Mouse (Mus musculus) thymus, adult 2 months (tissue): ENCODE results near the gene Serpinb12. TPM values are rescaled to one million over a fixed set of nuclear protein-coding genes. Genes with fewer than 3 reads are reported as not detected.

Experiments
- DNase-seq: peaks from one replicate; pipeline ENCODE4 v3.0.0; 2021
- H3K27ac ChIP-seq: fragments of 200-500 bp; 2 replicates; pipeline ENCODE4 v1.5.1; 2012; ENCODE audit warnings: low read length, control low read depth; ENCODE audit not compliant: control insufficient read depth, insufficient read depth
- H3K27me3 ChIP-seq: fragments of 200-500 bp; 2 replicates; pipeline ENCODE4 v1.6.1; 2012; ENCODE audit warnings: mild to moderate bottlenecking, low read length, moderate library complexity, mixed read lengths; ENCODE audit not compliant: control insufficient read depth, insufficient read depth
- H3K36me3 ChIP-seq: fragments of 200-500 bp; 2 replicates; pipeline ENCODE4 v1.6.1; 2012; ENCODE audit warnings: mild to moderate bottlenecking, low read length, moderate library complexity; ENCODE audit not compliant: control insufficient read depth, insufficient read depth
- H3K4me1 ChIP-seq: fragments of 200-500 bp; replicated peaks from 2 replicates; pipeline ENCODE4 v1.6.1; 2012; ENCODE audit warnings: low read length; ENCODE audit not compliant: control insufficient read depth, insufficient read depth
- H3K4me3 ChIP-seq: fragments of 200-500 bp; 2 replicates; pipeline ENCODE4 v1.5.1; 2012; ENCODE audit warnings: mild to moderate bottlenecking, low read length, control low read depth, moderate library complexity; ENCODE audit not compliant: control insufficient read depth, insufficient read depth
- CTCF ChIP-seq: fragments of 200-500 bp; IDR thresholded peaks from 2 replicates; pipeline ENCODE4 v1.5.1; 2012; ENCODE audit warnings: mild to moderate bottlenecking, control low read depth, low read length, moderate library complexity, borderline replicate concordance; ENCODE audit not compliant: control insufficient read depth, poor library complexity, insufficient read depth; ENCODE audit errors: extremely low read depth
- POLR2A ChIP-seq: fragments of 200-500 bp; IDR thresholded peaks from 2 replicates; pipeline ENCODE4 v1.6.1; 2012; ENCODE audit warnings: mild to moderate bottlenecking, low read length, control low read depth, moderate library complexity; ENCODE audit not compliant: control insufficient read depth, poor library complexity, insufficient read depth; ENCODE audit errors: extremely low read depth
- WGBS: fragments of 180-500 bp; shearing (Covaris S2); methylation state at CpG from one replicate; pipeline ENCODE4 v1.1.7; 2018; 5-methylcytosine and 5-hydroxymethylcytosine counted together
- polyA plus RNA-seq: library from polyadenylated mRNA; depleted of rRNA; stranded (reverse); fragments of >200 nt; gene quantifications from 2 replicates; pipeline ENCODE4 v1.2.3, GENCODE M21; 2012; rRNA removed

Serpinb12 gene
- polyA plus RNA-seq, 1 experiment = 0.92 TPM

GRCm38 (mm10) chr1:106961023-106961422 is 26.8 kb downstream of the Serpinb12 start:
- Histone ChIP-seq H3K4me1 (no peaks in the 10 kb centered on the region), H3K27me3 (no peaks in the 10 kb centered on the region), H3K27ac (no peak overlapping the region), H3K4me3 (no peak overlapping the region), H3K36me3 (no peaks in the 10 kb centered on the region)
- peak; percentile 7 for DNase-seq
- TF ChIP-seq POLR2A (no peak), CTCF (no peak)
- WGBS = 8% methylated on average over 3 of the region's 3 CpGs

GRCm38 (mm10) chr1:106980684-106981083 is 46.4 kb downstream of the Serpinb12 start, which contains the start of gene Serpinb13:
TSS of gene Serpinb13 (plus strand) at chr1:106980984.
- Histone ChIP-seq H3K27me3 (no peaks in the 10 kb centered on the region), H3K4me1 (no peaks in the 10 kb centered on the region), H3K36me3 (no peaks in the 10 kb centered on the region), H3K4me3 (no peak within 1 kb of the TSS), H3K27ac (no peak within 1 kb of the TSS)
- no peak for TF ChIP-seq POLR2A
- no peak for TF ChIP-seq CTCF
- no peak for DNase-seq

- Histone ChIP-seq H3K27ac (no peak overlapping the region), H3K27me3 (no peaks in the 10 kb centered on the region), H3K36me3 (no peaks in the 10 kb centered on the region), H3K4me3 (no peak overlapping the region), H3K4me1 (no peaks in the 10 kb centered on the region)
- TF ChIP-seq CTCF (no peak), POLR2A (no peak)
- no peak for DNase-seq
- WGBS = 100% methylated on average over 1 of the region's 1 CpGs
Observed at GRCm38 (mm10) chr1:106983092-106983491, 48.8 kb downstream of the Serpinb12 start.

GRCm38 (mm10) chr1:106983865-106984264 is 49.6 kb downstream of the Serpinb12 start:
- WGBS = 41% methylated on average over 2 of the region's 2 CpGs
- no peak overlapping the region for H3K4me3 ChIP-seq

GRCm38 (mm10) chr1:107000424-107000823 is 66.2 kb downstream of the Serpinb12 start:
- DNase-seq = no peak
- TF ChIP-seq POLR2A = no peak
- TF ChIP-seq CTCF = no peak
- WGBS = 83% methylated on average over 13 of the region's 13 CpGs
- H3K4me1 ChIP-seq = no peaks in the 10 kb centered on the region
- H3K4me3 ChIP-seq = no peak overlapping the region
- no peaks in the 10 kb centered on the region for H3K27me3 ChIP-seq
- H3K27ac ChIP-seq = no peak overlapping the region
- no peaks in the 10 kb centered on the region for H3K36me3 ChIP-seq

More at GRCm38 (mm10) chr1:106983865-106984264, 49.6 kb downstream of the Serpinb12 start:
- DNase-seq = no peak
- Histone ChIP-seq H3K27me3 (no peaks in the 10 kb centered on the region), H3K36me3 (no peaks in the 10 kb centered on the region), H3K4me1 (no peaks in the 10 kb centered on the region), H3K27ac (no peak overlapping the region)
- TF ChIP-seq POLR2A (no peak), CTCF (no peak)

- no peak for DNase-seq
- no peak overlapping the region for H3K27ac ChIP-seq
- no peak for TF ChIP-seq CTCF
- TF ChIP-seq POLR2A = no peak
- 96% methylated on average over 2 of the region's 2 CpGs for WGBS
- no peaks in the 10 kb centered on the region for H3K27me3 ChIP-seq
- no peaks in the 10 kb centered on the region for H3K36me3 ChIP-seq
- H3K4me3 ChIP-seq = no peak overlapping the region
- H3K4me1 ChIP-seq = no peaks in the 10 kb centered on the region
Observed at GRCm38 (mm10) chr1:107001754-107002153, 67.5 kb downstream of the Serpinb12 start.

- Histone ChIP-seq H3K36me3 (no peaks in the 10 kb centered on the region), H3K27me3 (no peaks in the 10 kb centered on the region), H3K27ac (no peak overlapping the region), H3K4me1 (no peaks in the 10 kb centered on the region), H3K4me3 (no peak overlapping the region)
- no peak for TF ChIP-seq CTCF
- TF ChIP-seq POLR2A = no peak
- WGBS = 93% methylated on average over 3 of the region's 3 CpGs
- no peak for DNase-seq
Observed at GRCm38 (mm10) chr1:107006316-107006715, 72.1 kb downstream of the Serpinb12 start.

Other genes with a start within 250 kb of the Serpinb12 start
- 10.7 and 11.8 TPM in 2 replicates for gene Bcl2, start 220.2 kb upstream of the Serpinb12 start, polyA plus RNA-seq
- gene Kdsr, start 174.7 kb upstream of the Serpinb12 start, polyA plus RNA-seq = 12.3 and 17.1 TPM in 2 replicates
- gene Vps4b, start 137.7 kb upstream of the Serpinb12 start, polyA plus RNA-seq = 19.8 and 21.4 TPM in 2 replicates
- gene Serpinb5, start 73.3 kb upstream of the Serpinb12 start, polyA plus RNA-seq = 1.0 and 1.3 TPM in 2 replicates
- 0.11 TPM in 1 of 2 replicates, not detected in the other for gene Serpinb13, start 46.5 kb downstream of the Serpinb12 start, polyA plus RNA-seq
- 0.62 and 0.97 TPM in 2 replicates for gene Serpinb3a, start 117.9 kb downstream of the Serpinb12 start, polyA plus RNA-seq
- gene Serpinb3d, start 149.1 kb downstream of the Serpinb12 start, polyA plus RNA-seq = 0.13 TPM in 1 of 2 replicates, not detected in the other